Mouse (Mus musculus) embryonic facial prominence, embryonic 14.5 days (tissue): ENCODE measurements at regions not wholly inside any gene's neighbourhood (a gene's known extent, or its start where the extent isn't known, plus 50 kb on each side); places are given as distances from the start of the nearest gene placed in this dataset.

ENCODE experiments used
- ATAC-seq: fragments of 200-750 bp; cut with Nextera tagmentation; 2 replicates; pipeline ENCODE4 v1.8.0; 2017; ENCODE audit warnings: low read depth, moderate number of reproducible peaks, moderate TSS enrichment
- DNase-seq: peaks from one replicate; pipeline ENCODE4 v3.0.0-alpha.2; 2015; ENCODE audit warnings: low spot score
- H3K27ac ChIP-seq: fragments of 300-500 bp; sonication (generic); replicated peaks from 2 replicates; pipeline ENCODE4 v1.5.1; 2014; ENCODE audit warnings: low read depth, mild to moderate bottlenecking, low read length, moderate library complexity
- H3K27me3 ChIP-seq: fragments of 300-500 bp; sonication (generic); replicated peaks from 2 replicates; pipeline ENCODE4 v1.6.1; 2014; ENCODE audit warnings: low read length; ENCODE audit not compliant: control insufficient read depth, insufficient read depth
- H3K36me3 ChIP-seq: fragments of 300-500 bp; sonication (generic); 2 replicates; pipeline ENCODE4 v1.6.1; 2014; ENCODE audit warnings: low read length, mixed read lengths; ENCODE audit not compliant: control insufficient read depth, insufficient read depth
- H3K4me1 ChIP-seq: fragments of 300-500 bp; sonication (generic); 2 replicates; pipeline ENCODE4 v1.6.1; 2014; ENCODE audit warnings: antibody characterized with exemption, low read length; ENCODE audit not compliant: control insufficient read depth, insufficient read depth
- H3K4me2 ChIP-seq: fragments of 300-500 bp; sonication (generic); 2 replicates; pipeline ENCODE4 v1.6.1; 2014; ENCODE audit warnings: low read depth, mild to moderate bottlenecking, low read length, moderate library complexity, mixed read lengths
- H3K4me3 ChIP-seq: fragments of 300-500 bp; sonication (generic); 2 replicates; pipeline ENCODE4 v1.5.1; 2014; ENCODE audit warnings: low read depth, mild to moderate bottlenecking, low read length
- H3K9ac ChIP-seq: fragments of 300-500 bp; sonication (generic); 2 replicates; pipeline ENCODE4 v1.6.1; 2014; ENCODE audit warnings: low read depth, mild to moderate bottlenecking, low read length, moderate library complexity, mixed read lengths
- H3K9me3 ChIP-seq: fragments of 300-500 bp; sonication (generic); 2 replicates; pipeline ENCODE4 v1.6.1; 2016; ENCODE audit warnings: low read length; ENCODE audit not compliant: control insufficient read depth
- WGBS: fragments of 180-500 bp; shearing (Covaris S2); extraction: QIAGEN DNeasy Blood & Tissue Kit; methylation state at CpG from one replicate; pipeline ENCODE4 v1.1.7; 2014; 5-methylcytosine and 5-hydroxymethylcytosine counted together

DNA sequence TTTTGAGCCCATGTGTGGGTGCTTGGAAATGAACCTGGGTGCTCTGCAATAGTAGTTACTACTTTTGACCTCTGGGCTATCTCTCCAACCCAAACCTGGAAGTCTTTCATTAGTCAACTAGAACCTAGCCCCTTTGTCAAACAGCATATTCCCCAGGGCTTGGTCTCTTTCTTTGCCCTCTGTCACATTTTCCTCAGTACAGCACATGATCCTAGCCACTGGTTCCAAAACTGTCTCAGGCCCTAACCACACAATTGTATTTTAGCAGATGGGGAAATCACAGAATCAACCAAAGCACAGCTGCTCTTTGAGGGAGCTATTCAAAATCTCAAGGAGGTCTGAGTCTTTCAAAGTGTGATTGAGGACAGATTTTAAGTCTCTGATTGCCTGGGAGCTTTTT, 1155.5 kb downstream of the D3Ertd751e start:
- Histone ChIP-seq H3K27me3 (no peaks in the 10 kb centered on the region), H3K36me3 (no peaks in the 10 kb centered on the region), H3K4me3 (no peak overlapping the region), H3K9ac (no peak overlapping the region), H3K4me1 (no peaks in the 10 kb centered on the region), H3K27ac (no peak overlapping the region), H3K4me2 (no peak overlapping the region), H3K9me3 (no peaks in the 10 kb centered on the region)
- no peak for DNase-seq
- ATAC-seq, result no peak

DNA sequence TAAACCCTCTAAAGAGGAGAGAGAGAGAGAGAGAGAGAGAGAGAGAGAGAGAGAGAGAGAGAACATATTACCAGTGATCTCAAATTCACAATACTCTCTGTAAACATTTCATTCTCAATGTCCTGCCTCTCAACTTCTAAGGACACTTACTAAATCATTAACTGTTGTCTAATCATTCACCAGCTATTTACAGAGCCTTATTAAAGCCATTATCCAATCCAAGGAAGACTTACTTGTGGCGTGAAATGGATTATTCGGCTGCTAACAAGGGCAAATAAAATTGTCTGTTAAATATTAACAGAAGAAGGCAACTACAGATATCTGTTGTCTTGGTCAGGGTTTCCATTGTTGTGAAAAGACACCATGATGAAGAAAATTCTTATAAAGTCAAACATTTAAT, 1156.5 kb downstream of the D3Ertd751e start:
- H3K4me3 ChIP-seq, result no peak overlapping the region
- H3K36me3 ChIP-seq, result no peaks in the 10 kb centered on the region
- no peaks in the 10 kb centered on the region for H3K4me1 ChIP-seq
- H3K27me3 ChIP-seq, result no peaks in the 10 kb centered on the region
- H3K4me2 ChIP-seq, result no peak overlapping the region
- no peaks in the 10 kb centered on the region for H3K9me3 ChIP-seq
- DNase-seq, result no peak
- H3K27ac ChIP-seq, result no peak overlapping the region
- no peak for ATAC-seq
- WGBS, result 89% methylated on average over 2 of the region's 2 CpGs
- H3K9ac ChIP-seq, result no peak overlapping the region

DNA sequence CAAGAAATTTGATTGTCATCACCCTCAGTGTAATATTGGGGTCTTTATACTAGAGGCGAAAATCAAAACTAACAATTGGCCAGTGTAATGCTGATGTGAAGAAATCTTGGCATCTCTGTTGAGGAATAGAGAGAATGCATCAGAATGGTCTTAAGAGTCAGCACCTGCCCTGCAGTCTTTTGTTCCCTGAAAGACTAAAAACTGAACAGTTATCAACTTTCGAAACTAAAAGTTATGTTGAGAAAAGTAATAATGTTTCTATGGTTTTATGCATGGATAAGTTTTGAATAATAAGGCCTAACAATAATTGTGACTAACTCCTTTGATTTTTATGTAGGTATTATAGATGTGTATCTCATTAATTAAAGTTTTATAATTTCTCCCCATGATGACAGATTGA, 1158.6 kb downstream of the D3Ertd751e start:
- Histone ChIP-seq H3K9me3 (no peaks in the 10 kb centered on the region), H3K4me2 (no peak overlapping the region), H3K4me1 (no peaks in the 10 kb centered on the region), H3K4me3 (no peak overlapping the region), H3K9ac (no peak overlapping the region), H3K27ac (no peak overlapping the region), H3K36me3 (no peaks in the 10 kb centered on the region), H3K27me3 (no peaks in the 10 kb centered on the region)
- DNase-seq, result no peak
- WGBS, result 93% methylated on average over 2 of the region's 2 CpGs
- no peak for ATAC-seq

DNA sequence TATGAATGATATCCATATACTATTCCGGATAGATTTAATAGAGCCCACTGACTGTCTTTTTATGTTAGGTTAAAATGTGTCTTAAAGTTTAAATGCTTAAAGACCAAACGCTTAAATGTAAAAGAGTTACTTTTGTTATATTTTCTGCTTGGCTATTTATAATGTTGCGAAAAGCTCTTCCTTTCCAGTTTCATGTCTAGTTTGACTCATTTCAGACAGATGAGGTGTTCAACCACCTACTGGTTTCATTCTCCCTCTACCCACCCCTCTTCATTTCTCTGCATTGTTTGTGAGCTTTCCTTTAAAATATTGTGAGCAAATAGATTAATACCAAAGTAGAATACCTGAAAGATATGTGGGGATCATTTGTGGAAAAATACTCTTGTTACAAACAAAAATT, 1163.8 kb downstream of the D3Ertd751e start:
- Histone ChIP-seq H3K4me1 (no peaks in the 10 kb centered on the region), H3K9me3 (no peaks in the 10 kb centered on the region), H3K27me3 (no peaks in the 10 kb centered on the region), H3K36me3 (no peaks in the 10 kb centered on the region), H3K4me3 (no peak overlapping the region), H3K4me2 (no peak overlapping the region), H3K27ac (no peak overlapping the region), H3K9ac (no peak overlapping the region)
- 91% methylated on average over 3 of the region's 3 CpGs for WGBS
- DNase-seq (no peak), ATAC-seq (no peak)

DNA sequence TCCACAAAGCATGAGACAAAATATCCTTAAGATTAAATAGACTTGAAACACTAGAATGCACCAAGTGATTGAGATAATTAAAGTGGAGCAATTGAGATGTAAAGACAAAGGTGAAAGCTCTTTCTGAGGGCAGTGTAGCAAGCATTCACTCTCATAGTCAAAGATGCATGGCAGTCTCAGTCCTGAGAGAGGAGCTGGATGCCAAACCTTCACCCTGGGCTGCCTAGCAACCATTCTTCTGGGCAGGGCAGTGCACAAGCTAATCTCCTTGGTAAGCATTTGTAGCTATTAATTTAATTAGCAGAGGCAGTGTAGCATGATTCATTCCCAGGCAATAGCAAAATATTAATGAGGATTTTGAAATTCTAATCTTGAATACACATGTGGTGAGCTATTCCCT, 1166.0 kb downstream of the D3Ertd751e start:
- no peak for DNase-seq

DNA sequence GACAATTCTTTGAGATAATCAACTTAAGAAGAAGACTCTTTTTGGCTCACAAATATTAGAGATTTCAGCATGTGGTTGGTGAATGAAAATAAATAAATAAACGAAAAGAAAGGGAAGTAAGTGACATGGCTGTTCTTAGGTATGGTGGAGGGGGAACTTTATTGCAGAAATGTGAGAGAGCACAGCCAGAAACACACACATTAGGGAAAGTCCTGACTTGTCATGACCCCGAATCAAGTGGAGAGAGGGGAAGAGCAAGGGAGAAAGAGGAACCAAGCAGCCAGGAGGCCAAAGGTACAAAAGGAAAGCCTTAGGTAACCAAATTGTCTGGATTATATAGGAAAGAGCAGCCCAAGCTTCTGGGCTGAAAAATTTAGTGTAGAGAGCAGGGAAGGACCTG, 1172.7 kb downstream of the D3Ertd751e start:
- Histone ChIP-seq H3K27ac (no peak overlapping the region), H3K4me3 (no peak overlapping the region), H3K27me3 (no peaks in the 10 kb centered on the region), H3K36me3 (no peaks in the 10 kb centered on the region), H3K9ac (no peak overlapping the region), H3K4me1 (no peaks in the 10 kb centered on the region), H3K9me3 (no peaks in the 10 kb centered on the region), H3K4me2 (no peak overlapping the region)
- DNase-seq, result no peak
- 58% methylated on average over 2 of the region's 2 CpGs for WGBS
- ATAC-seq, result no peak

More for the DNA sequence above, 1166.0 kb downstream of the D3Ertd751e start:
- Histone ChIP-seq H3K9me3 (no peaks in the 10 kb centered on the region), H3K36me3 (no peaks in the 10 kb centered on the region), H3K27me3 (no peaks in the 10 kb centered on the region), H3K4me2 (no peak overlapping the region), H3K4me1 (no peaks in the 10 kb centered on the region), H3K9ac (no peak overlapping the region), H3K27ac (no peak overlapping the region), H3K4me3 (no peak overlapping the region)
- ATAC-seq, result peak; percentile 47; the same call in 1 of the 2 replicates

DNA sequence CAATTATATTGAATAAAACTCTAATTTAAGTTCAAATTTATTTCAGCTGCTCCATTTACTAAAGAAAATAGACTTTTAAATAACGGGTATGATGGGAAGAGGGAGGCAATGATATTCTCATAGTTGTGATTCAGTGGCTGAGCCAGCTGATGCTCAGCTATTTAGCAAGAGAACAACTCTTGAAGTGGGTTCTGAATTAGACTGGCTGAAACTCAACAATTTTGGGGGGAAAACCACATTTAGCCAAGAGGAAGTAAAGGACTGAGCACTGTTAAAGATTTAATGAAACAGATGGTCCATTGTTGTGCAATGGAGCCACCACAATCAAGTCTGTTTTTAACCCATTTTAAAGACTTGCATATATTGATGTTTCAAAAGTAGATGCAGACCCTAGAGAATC, 1193.0 kb downstream of the D3Ertd751e start:
- no peak overlapping the region for H3K4me3 ChIP-seq
- DNase-seq (no peak), ATAC-seq (no peak)
- WGBS, result 80% methylated on average over 1 of the region's 1 CpGs
- H3K27ac ChIP-seq, result no peak overlapping the region
- H3K4me1 ChIP-seq, result no peaks in the 10 kb centered on the region
- H3K27me3 ChIP-seq, result no peaks in the 10 kb centered on the region
- no peaks in the 10 kb centered on the region for H3K36me3 ChIP-seq
- no peaks in the 10 kb centered on the region for H3K9me3 ChIP-seq
- H3K4me2 ChIP-seq, result no peak overlapping the region
- H3K9ac ChIP-seq, result no peak overlapping the region

DNA sequence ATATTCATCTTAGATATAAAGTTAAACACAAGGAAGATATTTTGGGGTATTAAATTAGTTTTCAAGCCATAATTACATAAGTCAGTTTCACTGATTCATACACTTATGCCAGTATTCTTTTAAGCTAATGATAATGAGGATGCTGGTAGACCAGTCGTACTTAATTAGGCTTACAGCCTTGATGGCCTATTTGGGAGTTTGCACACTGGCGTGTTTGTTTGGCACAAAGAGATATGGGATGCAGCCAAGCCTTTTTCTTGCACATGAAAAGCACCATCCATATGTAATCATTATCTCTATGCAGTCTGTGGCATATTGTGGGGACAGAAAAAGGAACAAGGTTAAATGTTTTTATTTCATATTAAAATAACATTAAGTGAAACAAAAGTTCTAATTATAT, 1234.7 kb downstream of the D3Ertd751e start:
- Histone ChIP-seq H3K9ac (no peak overlapping the region), H3K27me3 (no peaks in the 10 kb centered on the region), H3K4me3 (no peak overlapping the region), H3K9me3 (0 out of 2 replicates have a peak, but pooled peaks cover 3% of the 10 kb centered on the region), H3K4me2 (no peak overlapping the region), H3K4me1 (no peaks in the 10 kb centered on the region), H3K27ac (no peak overlapping the region), H3K36me3 (no peaks in the 10 kb centered on the region)
- no peak for ATAC-seq
- no peak for DNase-seq
- WGBS, result 66% methylated on average over 2 of the region's 2 CpGs
